Mouse (Mus musculus) kidney, postnatal 0 days (tissue): ENCODE data around the gene Rap1gds1. TPM values are rescaled to one million over a fixed set of nuclear protein-coding genes. Genes with fewer than 3 reads are reported as not detected.

Source experiments
- ATAC-seq: fragments of 200-750 bp; cut with Nextera tagmentation; replicated peaks from 2 replicates; pipeline ENCODE4 v1.8.0; 2017; ENCODE audit warnings: low read depth, moderate number of reproducible peaks, moderate TSS enrichment, moderate library complexity; ENCODE audit not compliant: low FRiP score
- DNase-seq: peaks from one replicate; pipeline ENCODE4 v3.0.0-alpha.2; 2016; ENCODE audit warnings: low spot score
- H3K27ac ChIP-seq: fragments of 300-500 bp; sonication (generic); 2 replicates; pipeline ENCODE4 v1.5.1; 2014; ENCODE audit warnings: mild to moderate bottlenecking
- H3K27me3 ChIP-seq: fragments of 300-500 bp; sonication (generic); 2 replicates; pipeline ENCODE4 v1.6.1; 2014; ENCODE audit warnings: low read length, mixed read lengths; ENCODE audit not compliant: insufficient read depth
- H3K36me3 ChIP-seq: fragments of 300-500 bp; sonication (generic); 2 replicates; pipeline ENCODE4 v1.6.1; 2014; ENCODE audit warnings: low read length, mixed read lengths; ENCODE audit not compliant: insufficient read depth
- H3K4me1 ChIP-seq: fragments of 300-500 bp; sonication (generic); replicated peaks from 2 replicates; pipeline ENCODE4 v1.6.1; 2014; ENCODE audit warnings: antibody characterized with exemption, low read length, mixed read lengths; ENCODE audit not compliant: insufficient read depth
- H3K4me2 ChIP-seq: fragments of 300-500 bp; sonication (generic); 2 replicates; pipeline ENCODE4 v1.6.1; 2014; ENCODE audit warnings: mild to moderate bottlenecking, low read length, moderate library complexity, mixed read lengths
- H3K4me3 ChIP-seq: fragments of 300-500 bp; sonication (generic); replicated peaks from 2 replicates; pipeline ENCODE4 v1.5.1; 2014; ENCODE audit warnings: low read depth, low read length
- H3K9ac ChIP-seq: fragments of 300-500 bp; sonication (generic); 2 replicates; pipeline ENCODE4 v1.6.1; 2014; ENCODE audit warnings: low read depth, low read length
- H3K9me3 ChIP-seq: fragments of 300-500 bp; sonication (generic); replicated peaks from 2 replicates; pipeline ENCODE4 v1.6.1; 2016; ENCODE audit warnings: low read length, inconsistent platforms, mixed read lengths
- CTCF ChIP-seq: IDR thresholded peaks from 2 replicates; pipeline ENCODE4 v1.5.1; 2016; ENCODE audit warnings: antibody characterized with exemption, low read depth, mild to moderate bottlenecking, moderate library complexity
- WGBS: fragments of 180-500 bp; shearing (Covaris S2); extraction: QIAGEN DNeasy Blood & Tissue Kit; methylation state at CpG from one replicate; pipeline ENCODE4 v1.1.7; 2014; 5-methylcytosine and 5-hydroxymethylcytosine counted together
- polyA plus RNA-seq: library from polyadenylated mRNA; unstranded; fragments of >200 nt; fragmentation: Nextera tagmentation; extraction: Ambion mirVana; gene quantifications from 2 replicates; pipeline ENCODE4 v1.2.1, GENCODE M21; 2015

Gene Rap1gds1
- polyA plus RNA-seq, 1 experiment from 2014 or later, result 31.8 TPM

DNA sequence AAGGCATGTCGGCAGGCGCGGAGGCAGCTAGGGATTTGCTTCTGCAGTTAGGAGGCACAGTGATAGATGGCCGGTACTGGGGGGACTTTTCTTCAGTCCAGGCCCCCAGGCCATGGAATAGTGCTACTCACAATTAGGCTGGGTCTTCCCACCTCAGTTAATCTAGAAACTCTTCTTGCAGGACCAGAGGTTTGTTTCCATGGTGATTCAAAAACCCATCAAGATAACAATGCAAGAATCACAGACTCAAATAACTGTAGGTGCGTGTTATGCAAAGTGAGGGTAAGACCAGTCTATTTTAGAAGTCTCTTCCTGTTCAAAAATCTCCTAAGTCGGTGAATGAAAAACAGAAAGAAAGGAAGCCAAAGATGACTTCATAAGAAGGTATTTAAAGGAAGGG, 4.8 kb upstream of the Rap1gds1 start:
- WGBS, result 89% methylated on average over 6 of the region's 6 CpGs
- H3K4me1 ChIP-seq, result no peaks in the 10 kb centered on the region

GRCm38 (mm10) chr3:139078010-139078409, 3.0 kb upstream of the Rap1gds1 start:
- no peaks in the 10 kb centered on the region for H3K9me3 ChIP-seq
- H3K27ac ChIP-seq, result no peak overlapping the region
- no peak for DNase-seq
- H3K9ac ChIP-seq, result no peak overlapping the region
- 87% methylated on average over 3 of the region's 3 CpGs for WGBS
- TF ChIP-seq CTCF, result peak; percentile 36; the same call in 1 of the 2 replicates
- no peak overlapping the region for H3K4me3 ChIP-seq
- no peak overlapping the region for H3K4me2 ChIP-seq
- no peaks in the 10 kb centered on the region for H3K27me3 ChIP-seq
- no peaks in the 10 kb centered on the region for H3K36me3 ChIP-seq
- no peaks in the 10 kb centered on the region for H3K4me1 ChIP-seq
- no peak for ATAC-seq

More for the DNA sequence above, 4.8 kb upstream of the Rap1gds1 start:
- Histone ChIP-seq H3K36me3 (no peaks in the 10 kb centered on the region), H3K9ac (no peak overlapping the region), H3K27ac (no peak overlapping the region), H3K27me3 (no peaks in the 10 kb centered on the region), H3K4me3 (no peak overlapping the region), H3K9me3 (no peaks in the 10 kb centered on the region), H3K4me2 (no peak overlapping the region)
- DNase-seq, result no peak
- no peak for TF ChIP-seq CTCF
- ATAC-seq, result no peak

DNA sequence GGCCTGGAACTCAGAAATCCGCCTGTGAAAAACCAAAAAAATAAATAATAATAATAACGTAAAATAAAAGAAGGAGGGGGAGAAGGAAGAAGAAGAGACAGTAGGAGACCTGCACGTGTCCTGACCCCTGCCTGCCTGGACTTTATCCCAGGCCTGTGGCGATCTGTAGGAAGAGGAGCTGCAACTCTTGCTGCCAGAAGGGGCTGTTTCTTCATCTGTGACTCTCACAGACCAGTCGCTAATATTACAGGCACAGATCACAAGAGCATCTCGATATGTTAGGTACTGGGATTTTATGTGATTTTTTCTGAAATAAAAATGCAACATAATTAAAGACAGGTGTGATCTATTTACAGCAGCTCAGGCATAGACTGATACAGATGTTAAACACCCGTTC, 1.1 kb upstream of the Rap1gds1 start:
- Histone ChIP-seq H3K4me2 (peak overlapping the region; percentile 97), H3K4me3 (peak overlapping the region; percentile 58), H3K27me3 (no peaks in the 10 kb centered on the region), H3K9me3 (no peaks in the 10 kb centered on the region), H3K27ac (no peak overlapping the region), H3K9ac (peak overlapping the region; percentile 76; the same call in 1 of the 2 replicates), H3K36me3 (no peaks in the 10 kb centered on the region), H3K4me1 (no peaks in the 10 kb centered on the region)
- TF ChIP-seq CTCF, result peak; percentile 23; the same call in 1 of the 2 replicates
- DNase-seq (peak; percentile 40), ATAC-seq (no peak)
- WGBS, result 7% methylated on average over 7 of the region's 7 CpGs

DNA sequence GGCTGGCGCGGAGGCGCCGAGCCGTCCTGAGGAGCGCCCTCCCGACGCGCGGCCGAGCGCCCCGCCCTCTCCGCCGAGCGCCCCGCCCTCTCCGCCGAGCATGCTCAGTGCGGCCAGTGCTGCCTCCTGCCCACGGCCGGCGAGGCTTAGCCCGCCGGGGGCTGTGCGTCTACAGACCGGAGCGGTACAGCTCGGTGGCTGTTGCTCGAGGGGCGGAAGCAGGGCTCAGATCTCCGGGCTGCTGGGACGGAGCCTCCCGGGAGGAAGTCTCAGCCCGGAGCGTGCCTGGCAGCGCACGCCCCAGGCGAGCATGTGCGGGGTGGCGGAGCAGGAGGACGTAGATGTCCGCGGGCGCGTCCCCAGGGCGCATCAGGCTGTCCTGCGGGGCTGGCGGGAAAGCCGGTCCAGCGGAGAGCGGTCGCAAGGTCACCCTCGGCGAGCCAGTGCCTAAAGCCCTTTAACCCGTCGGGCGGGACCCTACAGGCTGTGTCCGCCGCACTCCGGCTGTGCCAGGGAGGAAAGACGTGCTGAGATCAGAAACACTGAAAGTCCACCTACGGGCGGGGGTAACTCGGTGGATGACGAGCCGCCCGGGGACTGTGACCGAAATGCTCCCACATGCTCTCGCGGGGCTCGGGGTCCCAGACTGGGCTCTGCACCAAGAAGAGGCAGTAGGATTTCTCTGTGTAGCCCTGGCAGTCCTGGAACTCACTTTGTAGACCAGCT, 495 bp upstream of the Rap1gds1 start:
- WGBS, result under 1% methylated on average over 70 of the region's 72 CpGs
- DNase-seq (peak; percentile 90), ATAC-seq (peak; percentile 98)
- Histone ChIP-seq H3K4me3 (peak overlapping the region; percentile 58), H3K4me1 (no peaks in the 10 kb centered on the region), H3K27me3 (no peaks in the 10 kb centered on the region), H3K36me3 (no peaks in the 10 kb centered on the region), H3K4me2 (peak overlapping the region; percentile 97), H3K27ac (peak overlapping the region; percentile 91), H3K9me3 (no peaks in the 10 kb centered on the region), H3K9ac (peak overlapping the region; percentile 76)
- TF ChIP-seq CTCF, result no peak

DNA sequence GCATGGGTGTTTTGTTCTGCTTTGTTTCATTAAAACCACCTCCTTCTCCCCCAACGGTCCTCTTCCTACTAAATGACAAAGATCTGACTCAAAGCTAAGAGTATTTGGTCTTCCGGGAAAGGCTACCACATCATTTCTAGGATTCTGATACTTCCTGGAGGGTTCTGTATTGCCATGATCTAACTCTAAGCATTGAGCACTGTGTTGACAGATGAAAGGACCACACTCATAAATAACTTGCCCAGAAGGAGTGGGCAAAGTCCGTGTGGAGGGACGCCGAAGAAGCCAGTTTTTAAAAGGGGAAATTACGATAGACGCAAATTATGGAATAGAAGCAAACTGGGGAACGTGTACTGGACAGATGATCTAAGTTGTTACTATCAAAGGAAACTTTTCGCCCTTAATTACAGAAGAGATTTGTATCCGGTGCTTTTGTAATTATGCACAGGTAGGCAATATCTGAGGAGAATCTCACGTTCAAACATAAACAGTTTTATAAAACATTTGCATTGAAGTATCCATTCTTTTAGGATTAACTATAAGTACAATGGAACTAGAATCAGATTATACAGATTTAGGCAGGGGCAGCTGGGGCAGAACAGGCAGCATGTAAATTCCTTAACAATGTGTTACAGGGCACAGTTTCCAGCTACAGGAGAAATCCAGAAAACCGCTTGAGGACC, 1.1 kb downstream of the Rap1gds1 start:
- Histone ChIP-seq H3K27ac (peak overlapping the region; percentile 91), H3K4me1 (peaks cover 6% of the 10 kb centered on the region), H3K27me3 (no peaks in the 10 kb centered on the region), H3K9me3 (no peaks in the 10 kb centered on the region), H3K4me2 (peak overlapping the region; percentile 97), H3K9ac (peak overlapping the region; percentile 85), H3K36me3 (no peaks in the 10 kb centered on the region), H3K4me3 (peak overlapping the region; percentile 76)
- TF ChIP-seq CTCF, result no peak
- 3% methylated on average over 12 of the region's 12 CpGs for WGBS
- DNase-seq (peak; percentile 53), ATAC-seq (no peak)

DNA sequence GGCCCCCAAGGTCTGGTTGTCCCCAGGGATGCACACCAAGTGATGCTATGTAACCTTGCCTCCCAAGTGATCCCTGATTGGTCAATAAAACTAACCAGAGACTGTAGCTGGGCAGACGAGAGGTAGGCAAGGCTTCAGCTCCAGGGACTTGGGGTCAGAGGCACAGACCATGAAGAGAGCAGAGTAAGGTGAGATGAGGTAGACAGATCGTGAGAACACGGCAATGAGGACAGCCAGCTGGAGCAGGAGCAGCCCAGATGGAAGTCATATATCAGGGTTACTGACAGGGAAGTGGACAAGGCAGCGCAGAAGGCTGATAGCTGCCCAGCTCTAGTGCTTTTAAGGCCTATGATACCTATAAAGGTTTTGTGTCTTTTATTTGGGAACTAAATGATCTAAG, 5.5 kb downstream of the Rap1gds1 start:
- no peak for TF ChIP-seq CTCF
- 7% methylated on average over 4 of the region's 4 CpGs for WGBS
- Histone ChIP-seq H3K4me1 (peaks cover 6% of the 10 kb centered on the region), H3K4me2 (no peak overlapping the region), H3K27me3 (no peaks in the 10 kb centered on the region), H3K36me3 (no peaks in the 10 kb centered on the region), H3K27ac (no peak overlapping the region), H3K9ac (no peak overlapping the region), H3K4me3 (no peak overlapping the region), H3K9me3 (no peaks in the 10 kb centered on the region)
- peak; percentile 88 for ATAC-seq
- DNase-seq, result peak; percentile 58
